Mouse (Mus musculus): ENCODE measurements at regions not wholly inside any gene's neighbourhood (a gene's known extent, or its start where the extent isn't known, plus 50 kb on each side); places are given as distances from the start of the nearest gene placed in this dataset.

DNA sequence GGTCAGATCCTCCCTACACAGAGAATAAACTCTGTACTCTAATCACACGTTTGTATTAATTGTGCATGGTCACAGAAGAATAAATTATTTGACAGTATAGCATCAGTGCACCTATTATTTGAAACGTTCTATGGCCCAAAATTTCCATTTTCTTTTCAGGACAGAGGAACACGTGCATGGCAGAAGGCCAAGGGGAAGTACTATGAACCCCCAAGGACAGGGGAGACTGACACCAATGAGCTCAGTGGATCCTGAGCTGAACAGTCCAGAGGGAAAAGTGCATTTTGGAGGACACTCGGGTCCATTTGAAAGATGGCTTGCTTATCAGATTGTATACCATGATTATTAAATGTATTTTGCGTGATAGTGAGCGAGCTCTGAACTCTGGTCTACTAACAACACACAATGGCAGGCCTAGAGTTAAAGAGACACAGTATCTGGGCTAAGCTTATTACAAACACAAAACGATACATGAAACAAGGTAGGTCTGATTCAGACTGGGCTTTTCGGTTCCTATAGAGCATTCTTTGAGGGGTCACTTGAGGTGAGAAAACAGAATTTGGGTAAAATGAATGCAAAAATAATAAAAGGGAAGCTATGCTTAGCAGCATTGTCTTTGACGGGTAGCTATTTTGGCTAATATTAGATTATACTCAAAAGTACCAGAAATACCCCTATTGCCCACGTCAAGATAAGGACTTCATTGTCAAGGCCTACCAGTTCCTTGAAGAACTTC, 1431.7 kb downstream of the Slc22a22 start:
- TF ChIP-seq POLR2A (IDR thresholded peaks at IDR 0.05; ENCODE audit: borderline replicate concordance, low read depth, low read length) = no peak
- TF ChIP-seq CTCF (IDR thresholded peaks at IDR 0.05; ENCODE audit: low read depth, low read length) = no peak

Data from bone marrow macrophage, adult 2 months (primary cell).